Mouse (Mus musculus) MEL (cell line): ENCODE measurements around the gene Gfod1. TPM values are rescaled to one million over a fixed set of nuclear protein-coding genes. Genes with fewer than 3 reads are reported as not detected.
A peak's percentile ranks its signal among the peaks of the same experiment; 100 is the strongest.

Experiments
- DNase-seq: peaks from one replicate; pipeline ENCODE4 v3.0.0; 2011; ENCODE audit warnings: low read depth, low spot score
- H3K27ac ChIP-seq: 2 replicates; pipeline ENCODE4 v1.5.1; 2012; ENCODE audit warnings: low read depth, mild to moderate bottlenecking, control low read depth, low read length, moderate library complexity; ENCODE audit not compliant: control insufficient read depth
- H3K27me3 ChIP-seq, 2 experiments: fragments of 150-350 bp in 1 of 2; sonication (generic) in 1 of 2; 2 replicates each; pipeline ENCODE4 v1.6.1; 2012; ENCODE audit warnings: low read length in 2 of 2, mild to moderate bottlenecking in 2 of 2, improper control_type of control experiment in 1 of 2, moderate library complexity in 1 of 2; ENCODE audit not compliant: insufficient read depth in 2 of 2, control insufficient read depth in 1 of 2
- H3K36me3 ChIP-seq, 2 experiments: 2 replicates each; pipeline ENCODE4 v1.6.1; 2012 to 2014; ENCODE audit warnings: low read length in 2 of 2, improper control_type of control experiment in 1 of 2, inconsistent platforms in 1 of 2, mild to moderate bottlenecking in 1 of 2; ENCODE audit not compliant: insufficient read depth in 2 of 2, control insufficient read depth in 1 of 2
- H3K4me1 ChIP-seq, 2 experiments: fragments of 150-350 bp in 1 of 2; sonication (generic) in 1 of 2; 2 replicates each; pipeline ENCODE4 v1.6.1; 2012; ENCODE audit warnings: low read length in 2 of 2, improper control_type of control experiment in 1 of 2, mild to moderate bottlenecking in 1 of 2; ENCODE audit not compliant: insufficient read depth in 2 of 2, control insufficient read depth in 1 of 2
- H3K4me3 ChIP-seq, 2 experiments: fragments of 150-350 bp in 1 of 2; sonication (generic) in 1 of 2; 2 replicates each; pipeline ENCODE4 v1.5.1; 2012; ENCODE audit warnings: low read depth in 2 of 2, low read length in 2 of 2, mild to moderate bottlenecking in 2 of 2, moderate library complexity in 2 of 2, control low read depth in 1 of 2, improper control_type of control experiment in 1 of 2; ENCODE audit not compliant: control insufficient read depth in 1 of 2, insufficient read depth in 1 of 2
- H3K79me2 ChIP-seq: 2 replicates; pipeline ENCODE4 v1.6.1; 2012; ENCODE audit warnings: mild to moderate bottlenecking, low read length, moderate library complexity; ENCODE audit not compliant: control insufficient read depth, poor library complexity, insufficient read depth
- H3K9ac ChIP-seq: 2 replicates; pipeline ENCODE4 v1.6.1; 2012; ENCODE audit warnings: low read depth, mild to moderate bottlenecking, control low read depth, low read length, moderate library complexity; ENCODE audit not compliant: control insufficient read depth, poor library complexity, severe bottlenecking
- H3K9me3 ChIP-seq: fragments of 150-350 bp; sonication (generic); replicated peaks from 2 replicates; pipeline ENCODE4 v1.6.1; 2012; ENCODE audit warnings: mild to moderate bottlenecking, low read length, improper control_type of control experiment, moderate library complexity; ENCODE audit not compliant: insufficient read depth
- BHLHE40 ChIP-seq: IDR thresholded peaks from 2 replicates; pipeline ENCODE4 v1.6.1; 2012; ENCODE audit warnings: low read depth, mild to moderate bottlenecking, inconsistent platforms, low read length, improper control_type of control experiment, borderline replicate concordance
- CHD1 ChIP-seq: IDR thresholded peaks from 2 replicates; pipeline ENCODE4 v1.6.1; 2012; ENCODE audit warnings: low read depth, mild to moderate bottlenecking, inconsistent platforms, low read length, improper control_type of control experiment
- CHD2 ChIP-seq: IDR thresholded peaks from 2 replicates; pipeline ENCODE4 v1.6.1; 2011; ENCODE audit warnings: low read length, improper control_type of control experiment
- E2F4 ChIP-seq: IDR thresholded peaks from 2 replicates; pipeline ENCODE4 v1.6.1; 2011; ENCODE audit warnings: low read depth, low read length, improper control_type of control experiment, borderline replicate concordance
- ETS1 ChIP-seq: IDR thresholded peaks from 2 replicates; pipeline ENCODE4 v1.6.1; 2012; ENCODE audit warnings: low read depth, mild to moderate bottlenecking, inconsistent platforms, low read length, improper control_type of control experiment, moderate library complexity
- GABPA ChIP-seq: IDR thresholded peaks from 2 replicates; pipeline ENCODE4 v1.6.1; 2012; ENCODE audit warnings: low read depth, mild to moderate bottlenecking, inconsistent platforms, low read length, improper control_type of control experiment, moderate library complexity
- GATA1 ChIP-seq: IDR thresholded peaks from 2 replicates; pipeline ENCODE4 v1.6.1; 2011; ENCODE audit warnings: low read depth, low read length, improper control_type of control experiment
- JUND ChIP-seq: IDR thresholded peaks from 2 replicates; pipeline ENCODE4 v1.6.1; 2011; ENCODE audit warnings: low read depth, mild to moderate bottlenecking, improper control_type of control experiment, low read length
- KAT2A ChIP-seq: conservative IDR thresholded peaks from 2 replicates; pipeline ENCODE4 v1.6.1; 2012; ENCODE audit warnings: low read depth, low read length, improper control_type of control experiment, inconsistent platforms
- MAFK ChIP-seq: IDR thresholded peaks from 2 replicates; pipeline ENCODE4 v1.6.1; 2011; ENCODE audit warnings: low read depth, mild to moderate bottlenecking, low read length, improper control_type of control experiment, borderline replicate concordance
- MAX ChIP-seq: IDR thresholded peaks from 2 replicates; pipeline ENCODE4 v1.6.1; 2011; ENCODE audit warnings: low read length, improper control_type of control experiment
- MAZ ChIP-seq: IDR thresholded peaks from 2 replicates; pipeline ENCODE4 v1.6.1; 2012; ENCODE audit warnings: low read depth, mild to moderate bottlenecking, inconsistent platforms, low read length, improper control_type of control experiment
- MEF2A ChIP-seq: IDR thresholded peaks from 2 replicates; pipeline ENCODE4 v1.6.1; 2014; ENCODE audit warnings: low read depth, mild to moderate bottlenecking, inconsistent platforms, low read length, improper control_type of control experiment; ENCODE audit not compliant: poor library complexity, insufficient replicate concordance, severe bottlenecking; ENCODE audit errors: extremely low read depth
- MXI1 ChIP-seq: IDR thresholded peaks from 2 replicates; pipeline ENCODE4 v1.6.1; 2011; ENCODE audit warnings: mild to moderate bottlenecking, low read depth, low read length, improper control_type of control experiment
- MYB ChIP-seq: IDR thresholded peaks from 2 replicates; pipeline ENCODE4 v1.6.1; 2011; ENCODE audit warnings: mild to moderate bottlenecking, low read depth, low read length, improper control_type of control experiment
- NELFE ChIP-seq: IDR thresholded peaks from 2 replicates; pipeline ENCODE4 v1.6.1; 2011; ENCODE audit warnings: low read depth, low read length, improper control_type of control experiment
- POLR2A ChIP-seq, 2 experiments: IDR thresholded peaks; 2 replicates each; pipeline ENCODE4 v1.6.1; 2011 to 2012; ENCODE audit warnings: low read length in 2 of 2, mild to moderate bottlenecking in 2 of 2, control low read depth in 1 of 2, improper control_type of control experiment in 1 of 2, low read depth in 1 of 2, moderate library complexity in 1 of 2; ENCODE audit not compliant: control insufficient read depth in 1 of 2, insufficient read depth in 1 of 2, poor library complexity in 1 of 2
- SIN3A ChIP-seq: IDR thresholded peaks from 2 replicates; pipeline ENCODE4 v1.6.1; 2012; ENCODE audit warnings: low read length, improper control_type of control experiment, inconsistent platforms
- SMC3 ChIP-seq: IDR thresholded peaks from 2 replicates; pipeline ENCODE4 v1.6.1; 2011; ENCODE audit warnings: low read depth, low read length, improper control_type of control experiment
- TCF12 ChIP-seq: IDR thresholded peaks from 2 replicates; pipeline ENCODE4 v1.6.1; 2014; ENCODE audit warnings: low read depth, mild to moderate bottlenecking, inconsistent platforms, low read length, improper control_type of control experiment, moderate library complexity
- UBTF ChIP-seq: IDR thresholded peaks from 2 replicates; pipeline ENCODE4 v1.6.1; 2012; ENCODE audit warnings: low read depth, mild to moderate bottlenecking, inconsistent platforms, low read length, improper control_type of control experiment, moderate library complexity, borderline replicate concordance; ENCODE audit not compliant: insufficient read depth
- ZC3H11A ChIP-seq: IDR thresholded peaks from 2 replicates; pipeline ENCODE4 v1.6.1; 2012; ENCODE audit warnings: low read depth, mild to moderate bottlenecking, inconsistent platforms, low read length, improper control_type of control experiment
- ZNF384 ChIP-seq: IDR thresholded peaks from 2 replicates; pipeline ENCODE4 v1.6.1; 2012; ENCODE audit warnings: low read depth, mild to moderate bottlenecking, inconsistent platforms, low read length, improper control_type of control experiment
- polyA plus RNA-seq, 2 experiments: library from polyadenylated mRNA; stranded (reverse) in 1 of 2; unstranded in 1 of 2; fragments of >175 nt in 1 of 2; fragments of >200 nt in 1 of 2; gene quantifications; 2 replicates each; pipeline versions ENCODE4 v1.2.1 to v1.2.4; 2012; ENCODE audit warnings: low replicate concordance in 2 of 2, low read depth in 1 of 2; ENCODE audit not compliant: insufficient read length in 2 of 2, insufficient read depth in 1 of 2, missing spikeins in 1 of 2
- total RNA-seq: library from RNA; depleted of rRNA; stranded (reverse); fragments of 300-350 nt; gene quantifications from 2 replicates; pipeline ENCODE4 v1.2.3, GENCODE M21; 2012

Gene Gfod1
- total and polyA plus RNA-seq, 3 experiments = 0.27 to 0.93 TPM; not detected in 1

DNA sequence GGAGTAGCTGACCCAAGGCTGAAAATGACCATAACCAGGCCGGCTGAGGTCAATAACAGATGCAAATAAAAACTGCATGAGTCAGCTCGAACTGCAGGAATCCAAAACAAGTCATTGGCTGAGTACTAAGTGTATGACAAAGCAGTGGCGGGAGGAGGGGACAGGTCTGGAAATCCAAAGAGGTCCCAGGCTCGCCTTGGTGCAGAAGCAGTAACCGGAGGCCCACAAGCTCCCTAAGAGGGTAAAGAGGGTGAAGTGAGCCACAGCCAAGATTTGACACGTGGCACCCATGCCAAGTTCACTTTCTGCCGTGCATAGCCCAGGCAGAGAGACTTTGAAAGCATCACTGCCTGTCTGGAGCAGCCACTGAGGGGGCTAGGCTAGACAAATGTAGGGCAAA is 91.6 kb downstream of the Gfod1 start:
- TF ChIP-seq CHD2 (no peak), MAFK (no peak), SMC3 (no peak), ZC3H11A (no peak), E2F4 (no peak), SIN3A (no peak), ETS1 (no peak), TCF12 (no peak)
- TF ChIP-seq, all 39 proteins: peak for 0
- H3K4me3 ChIP-seq = no peak overlapping the region
- no peak overlapping the region for H3K9ac ChIP-seq
- no peaks in the 10 kb centered on the region for H3K27me3 ChIP-seq
- no peak for DNase-seq
- H3K36me3 ChIP-seq = peaks cover 0 to 41% of the 10 kb centered on the region in 2 experiments; a peak in 2 of 4 replicates
- no peaks in the 10 kb centered on the region for H3K9me3 ChIP-seq
- no peak overlapping the region for H3K27ac ChIP-seq
- no peaks in the 10 kb centered on the region for H3K79me2 ChIP-seq
- H3K4me1 ChIP-seq = peaks cover 18 to 50% of the 10 kb centered on the region in 2 experiments

DNA sequence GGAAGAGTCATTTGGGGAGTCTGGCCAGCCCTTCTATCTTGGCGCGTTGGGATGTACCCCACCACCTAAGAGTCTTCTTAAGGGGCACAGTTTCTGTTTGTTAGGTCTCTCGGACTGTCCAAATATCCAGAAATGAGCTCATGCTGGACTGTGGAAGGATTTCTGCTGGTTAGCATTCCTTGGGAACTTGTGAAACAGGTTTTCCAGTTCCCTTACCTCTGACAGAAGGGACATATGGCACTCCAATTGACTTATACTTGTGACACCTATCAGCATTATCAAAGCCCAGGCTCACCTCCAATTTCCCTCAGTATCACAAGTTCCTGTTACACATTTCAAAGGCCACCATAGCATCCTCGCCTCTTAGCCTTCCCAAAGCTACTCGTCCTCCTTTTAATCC is 93.0 kb downstream of the Gfod1 start:
- Histone ChIP-seq H3K4me3 (no peak overlapping the region), H3K27ac (no peak overlapping the region), H3K9me3 (no peaks in the 10 kb centered on the region), H3K27me3 (no peaks in the 10 kb centered on the region), H3K9ac (no peak overlapping the region), H3K36me3 (peaks cover 0 to 28% of the 10 kb centered on the region in 2 experiments; a peak in 2 of 4 replicates), H3K4me1 (peaks cover 13 to 39% of the 10 kb centered on the region in 2 experiments), H3K79me2 (no peaks in the 10 kb centered on the region)
- DNase-seq = peak; percentile 16
- TF ChIP-seq BHLHE40 = no peak
- TF ChIP-seq MAZ = no peak
- TF ChIP-seq CHD1 = no peak
- no peak for TF ChIP-seq GATA1
- no peak for TF ChIP-seq POLR2A (IDR thresholded peaks at IDR 0.05; ENCODE audit: control insufficient read depth in 1 of 2, insufficient read depth in 1 of 2, low read depth in 1 of 2, low read length in 2 of 2, poor library complexity in 1 of 2)
- no peak for TF ChIP-seq MXI1
- no peak for TF ChIP-seq NELFE
- TF ChIP-seq GABPA = no peak
- TF ChIP-seq MAFK = no peak
- no peak for TF ChIP-seq JUND
- TF ChIP-seq UBTF = no peak
- TF ChIP-seq MEF2A = no peak
- TF ChIP-seq TCF12 = no peak
- TF ChIP-seq KAT2A = no peak
- no peak for TF ChIP-seq MYB
- no peak for TF ChIP-seq ZC3H11A
- no peak for TF ChIP-seq ZNF384
- no peak for TF ChIP-seq SIN3A
- TF ChIP-seq MAX = no peak
- no peak for TF ChIP-seq E2F4
